Mouse (Mus musculus) stomach, embryonic 15.5 days (tissue): Measurements from ENCODE around the gene Mup18. TPM values are rescaled to one million over a fixed set of nuclear protein-coding genes. Genes with fewer than 3 reads are reported as not detected.
"Not testable (repeated sequence)": the region's sequence is repeated elsewhere in the genome, so short reads cannot be mapped to it uniquely, and the experiment has no call there.

Experiments
- ATAC-seq: fragments of 200-750 bp; cut with Nextera tagmentation; 2 replicates; pipeline ENCODE4 v1.8.0; 2017; ENCODE audit warnings: low read depth, moderate number of reproducible peaks, moderate TSS enrichment; ENCODE audit not compliant: insufficient read depth, low FRiP score
- H3K27ac ChIP-seq: fragments of 300-500 bp; sonication (generic); 2 replicates; pipeline ENCODE4 v1.5.1; 2015; ENCODE audit warnings: mild to moderate bottlenecking, inconsistent platforms
- H3K27me3 ChIP-seq: fragments of 300-500 bp; sonication (generic); replicated peaks from 2 replicates; pipeline ENCODE4 v1.6.1; 2015; ENCODE audit warnings: inconsistent platforms
- H3K36me3 ChIP-seq: fragments of 300-500 bp; sonication (generic); 2 replicates; pipeline ENCODE4 v1.6.1; 2015; ENCODE audit warnings: inconsistent platforms
- H3K4me1 ChIP-seq: fragments of 300-500 bp; sonication (generic); 2 replicates; pipeline ENCODE4 v1.6.1; 2015; ENCODE audit warnings: inconsistent platforms
- H3K4me2 ChIP-seq: fragments of 300-500 bp; sonication (generic); 2 replicates; pipeline ENCODE4 v1.6.1; 2015; ENCODE audit warnings: mild to moderate bottlenecking, inconsistent platforms
- H3K4me3 ChIP-seq: fragments of 300-500 bp; sonication (generic); replicated peaks from 2 replicates; pipeline ENCODE4 v1.5.1; 2015; ENCODE audit warnings: inconsistent platforms
- H3K9ac ChIP-seq: fragments of 300-500 bp; sonication (generic); 2 replicates; pipeline ENCODE4 v1.6.1; 2015; ENCODE audit warnings: inconsistent platforms
- H3K9me3 ChIP-seq: fragments of 300-500 bp; sonication (generic); 2 replicates; pipeline ENCODE4 v1.6.1; 2016; ENCODE audit warnings: inconsistent platforms
- WGBS: fragments of 180-500 bp; shearing (Covaris S2); methylation state at CpG from one replicate; pipeline ENCODE4 v1.1.7; 2015; 5-methylcytosine and 5-hydroxymethylcytosine counted together
- polyA plus RNA-seq: library from polyadenylated mRNA; unstranded; fragments of >200 nt; fragmentation: Nextera tagmentation; extraction: Ambion mirVana; gene quantifications from 2 replicates; pipeline ENCODE4 v1.2.1, GENCODE M21; 2015

Mup18 gene
- not detected in 2 replicates for polyA plus RNA-seq

GRCm38 (mm10) chr4:61674036-61674435 is at the start of gene Mup18:
TSS of gene Mup18 (minus strand) at chr4:61674136.
- not testable (repeated sequence) for H3K9me3 ChIP-seq, H3K9ac ChIP-seq, ATAC-seq, H3K36me3 ChIP-seq, H3K4me2 ChIP-seq, H3K4me3 ChIP-seq, H3K27ac ChIP-seq, H3K4me1 ChIP-seq, H3K27me3 ChIP-seq
- 74% methylated on average over 2 of the region's 2 CpGs for WGBS

GRCm38 (mm10) chr4:61714296-61714695 is 40.4 kb upstream of the Mup18 start:
- not testable (repeated sequence) for H3K4me3 ChIP-seq, H3K36me3 ChIP-seq, H3K9me3 ChIP-seq, ATAC-seq, H3K27ac ChIP-seq, H3K4me1 ChIP-seq, H3K4me2 ChIP-seq, H3K27me3 ChIP-seq, H3K9ac ChIP-seq
- WGBS = 77% methylated on average over 6 of the region's 6 CpGs

Other genes with a start within 250 kb of the Mup18 start
- gene Mup15, start 234.4 kb downstream of the Mup18 start, polyA plus RNA-seq = not detected in 2 replicates
- not detected in 2 replicates for gene Mup16, start 154.6 kb downstream of the Mup18 start, polyA plus RNA-seq
- gene Mup17, start 78.3 kb downstream of the Mup18 start, polyA plus RNA-seq = not detected in 2 replicates
- not detected in 2 replicates for gene Mup19, start 108.1 kb upstream of the Mup18 start, polyA plus RNA-seq
- not detected in 2 replicates for gene Mup5, start 161.1 kb upstream of the Mup18 start, polyA plus RNA-seq